Mouse (Mus musculus) MEL (cell line): ENCODE measurements around the gene Vwc2. TPM values are rescaled to one million over a fixed set of nuclear protein-coding genes. Genes with fewer than 3 reads are reported as not detected.

ENCODE experiments used
- DNase-seq: peaks from one replicate; pipeline ENCODE4 v3.0.0; 2011; ENCODE audit warnings: low read depth, low spot score
- H3K27ac ChIP-seq: 2 replicates; pipeline ENCODE4 v1.5.1; 2012; ENCODE audit warnings: low read depth, mild to moderate bottlenecking, control low read depth, low read length, moderate library complexity; ENCODE audit not compliant: control insufficient read depth
- H3K27me3 ChIP-seq, 2 experiments: fragments of 150-350 bp in 1 of 2; sonication (generic) in 1 of 2; 2 replicates each; pipeline ENCODE4 v1.6.1; 2012; ENCODE audit warnings: low read length in 2 of 2, mild to moderate bottlenecking in 2 of 2, improper control_type of control experiment in 1 of 2, moderate library complexity in 1 of 2; ENCODE audit not compliant: insufficient read depth in 2 of 2, control insufficient read depth in 1 of 2
- H3K36me3 ChIP-seq, 2 experiments: 2 replicates each; pipeline ENCODE4 v1.6.1; 2012 to 2014; ENCODE audit warnings: low read length in 2 of 2, improper control_type of control experiment in 1 of 2, inconsistent platforms in 1 of 2, mild to moderate bottlenecking in 1 of 2; ENCODE audit not compliant: insufficient read depth in 2 of 2, control insufficient read depth in 1 of 2
- H3K4me1 ChIP-seq, 2 experiments: fragments of 150-350 bp in 1 of 2; sonication (generic) in 1 of 2; 2 replicates each; pipeline ENCODE4 v1.6.1; 2012; ENCODE audit warnings: low read length in 2 of 2, improper control_type of control experiment in 1 of 2, mild to moderate bottlenecking in 1 of 2; ENCODE audit not compliant: insufficient read depth in 2 of 2, control insufficient read depth in 1 of 2
- H3K4me3 ChIP-seq, 2 experiments: fragments of 150-350 bp in 1 of 2; sonication (generic) in 1 of 2; 2 replicates each; pipeline ENCODE4 v1.5.1; 2012; ENCODE audit warnings: low read depth in 2 of 2, low read length in 2 of 2, mild to moderate bottlenecking in 2 of 2, moderate library complexity in 2 of 2, control low read depth in 1 of 2, improper control_type of control experiment in 1 of 2; ENCODE audit not compliant: control insufficient read depth in 1 of 2, insufficient read depth in 1 of 2
- H3K79me2 ChIP-seq: 2 replicates; pipeline ENCODE4 v1.6.1; 2012; ENCODE audit warnings: mild to moderate bottlenecking, low read length, moderate library complexity; ENCODE audit not compliant: control insufficient read depth, poor library complexity, insufficient read depth
- H3K9ac ChIP-seq: 2 replicates; pipeline ENCODE4 v1.6.1; 2012; ENCODE audit warnings: low read depth, mild to moderate bottlenecking, control low read depth, low read length, moderate library complexity; ENCODE audit not compliant: control insufficient read depth, poor library complexity, severe bottlenecking
- H3K9me3 ChIP-seq: fragments of 150-350 bp; sonication (generic); replicated peaks from 2 replicates; pipeline ENCODE4 v1.6.1; 2012; ENCODE audit warnings: mild to moderate bottlenecking, low read length, improper control_type of control experiment, moderate library complexity; ENCODE audit not compliant: insufficient read depth
- BHLHE40 ChIP-seq: IDR thresholded peaks from 2 replicates; pipeline ENCODE4 v1.6.1; 2012; ENCODE audit warnings: low read depth, mild to moderate bottlenecking, inconsistent platforms, low read length, improper control_type of control experiment, borderline replicate concordance
- CHD1 ChIP-seq: IDR thresholded peaks from 2 replicates; pipeline ENCODE4 v1.6.1; 2012; ENCODE audit warnings: low read depth, mild to moderate bottlenecking, inconsistent platforms, low read length, improper control_type of control experiment
- CHD2 ChIP-seq: IDR thresholded peaks from 2 replicates; pipeline ENCODE4 v1.6.1; 2011; ENCODE audit warnings: low read length, improper control_type of control experiment
- CTCF ChIP-seq, 3 experiments: IDR thresholded peaks in 2 of 3; conservative IDR thresholded peaks in 1 of 3; 2 replicates each; pipeline ENCODE4 v1.5.1; 2011 to 2012; ENCODE audit warnings: low read length in 3 of 3, low read depth in 2 of 3, mild to moderate bottlenecking in 2 of 3, improper control_type of control experiment in 1 of 3, inconsistent platforms in 1 of 3, mixed read lengths in 1 of 3, moderate library complexity in 1 of 3; ENCODE audit not compliant: control insufficient read depth in 1 of 3, insufficient read depth in 1 of 3, poor library complexity in 1 of 3, severe bottlenecking in 1 of 3
- EP300 ChIP-seq, 2 experiments: IDR thresholded peaks; 2 replicates each; pipeline ENCODE4 v1.6.1; 2011; ENCODE audit warnings: improper control_type of control experiment in 2 of 2, low read length in 2 of 2, low read depth in 1 of 2, mild to moderate bottlenecking in 1 of 2
- GABPA ChIP-seq: IDR thresholded peaks from 2 replicates; pipeline ENCODE4 v1.6.1; 2012; ENCODE audit warnings: low read depth, mild to moderate bottlenecking, inconsistent platforms, low read length, improper control_type of control experiment, moderate library complexity
- GATA1 ChIP-seq: IDR thresholded peaks from 2 replicates; pipeline ENCODE4 v1.6.1; 2011; ENCODE audit warnings: low read depth, low read length, improper control_type of control experiment
- HCFC1 ChIP-seq: IDR thresholded peaks from 2 replicates; pipeline ENCODE4 v1.6.1; 2012; ENCODE audit warnings: low read depth, mild to moderate bottlenecking, inconsistent platforms, low read length, improper control_type of control experiment, moderate library complexity
- JUND ChIP-seq: IDR thresholded peaks from 2 replicates; pipeline ENCODE4 v1.6.1; 2011; ENCODE audit warnings: low read depth, mild to moderate bottlenecking, improper control_type of control experiment, low read length
- MAFK ChIP-seq: IDR thresholded peaks from 2 replicates; pipeline ENCODE4 v1.6.1; 2011; ENCODE audit warnings: low read depth, mild to moderate bottlenecking, low read length, improper control_type of control experiment, borderline replicate concordance
- MAX ChIP-seq: IDR thresholded peaks from 2 replicates; pipeline ENCODE4 v1.6.1; 2011; ENCODE audit warnings: low read length, improper control_type of control experiment
- MEF2A ChIP-seq: IDR thresholded peaks from 2 replicates; pipeline ENCODE4 v1.6.1; 2014; ENCODE audit warnings: low read depth, mild to moderate bottlenecking, inconsistent platforms, low read length, improper control_type of control experiment; ENCODE audit not compliant: poor library complexity, insufficient replicate concordance, severe bottlenecking; ENCODE audit errors: extremely low read depth
- MXI1 ChIP-seq: IDR thresholded peaks from 2 replicates; pipeline ENCODE4 v1.6.1; 2011; ENCODE audit warnings: mild to moderate bottlenecking, low read depth, low read length, improper control_type of control experiment
- POLR2A ChIP-seq, 2 experiments: IDR thresholded peaks; 2 replicates each; pipeline ENCODE4 v1.6.1; 2011 to 2012; ENCODE audit warnings: low read length in 2 of 2, mild to moderate bottlenecking in 2 of 2, control low read depth in 1 of 2, improper control_type of control experiment in 1 of 2, low read depth in 1 of 2, moderate library complexity in 1 of 2; ENCODE audit not compliant: control insufficient read depth in 1 of 2, insufficient read depth in 1 of 2, poor library complexity in 1 of 2
- POLR2AphosphoS2 ChIP-seq: IDR thresholded peaks from 2 replicates; pipeline ENCODE4 v1.6.1; 2011; ENCODE audit warnings: low read length, improper control_type of control experiment
- POLR2AphosphoS5 ChIP-seq: IDR thresholded peaks from 2 replicates; pipeline ENCODE4 v1.6.1; 2012; ENCODE audit warnings: low read depth, borderline replicate concordance, mild to moderate bottlenecking, inconsistent platforms, low read length, moderate library complexity, mixed read lengths
- RAD21 ChIP-seq: IDR thresholded peaks from 2 replicates; pipeline ENCODE4 v1.6.1; 2011; ENCODE audit warnings: mild to moderate bottlenecking, low read depth, low read length, improper control_type of control experiment
- RCOR1 ChIP-seq: IDR thresholded peaks from 2 replicates; pipeline ENCODE4 v1.6.1; 2012; ENCODE audit warnings: low read depth, mild to moderate bottlenecking, inconsistent platforms, low read length, improper control_type of control experiment
- SMC3 ChIP-seq: IDR thresholded peaks from 2 replicates; pipeline ENCODE4 v1.6.1; 2011; ENCODE audit warnings: low read depth, low read length, improper control_type of control experiment
- TAL1 ChIP-seq: IDR thresholded peaks from 2 replicates; pipeline ENCODE4 v1.6.1; 2012; ENCODE audit warnings: mild to moderate bottlenecking, inconsistent platforms, low read length, moderate library complexity, mixed read lengths
- TBP ChIP-seq: IDR thresholded peaks from 2 replicates; pipeline ENCODE4 v1.8.0; 2011; ENCODE audit warnings: low read depth, low read length, improper control_type of control experiment
- TCF12 ChIP-seq: IDR thresholded peaks from 2 replicates; pipeline ENCODE4 v1.6.1; 2014; ENCODE audit warnings: low read depth, mild to moderate bottlenecking, inconsistent platforms, low read length, improper control_type of control experiment, moderate library complexity
- USF1 ChIP-seq: IDR thresholded peaks from 2 replicates; pipeline ENCODE4 v1.6.1; 2014; ENCODE audit warnings: low read depth, mild to moderate bottlenecking, inconsistent platforms, low read length, improper control_type of control experiment, moderate library complexity
- ZC3H11A ChIP-seq: IDR thresholded peaks from 2 replicates; pipeline ENCODE4 v1.6.1; 2012; ENCODE audit warnings: low read depth, mild to moderate bottlenecking, inconsistent platforms, low read length, improper control_type of control experiment
- ZNF384 ChIP-seq: IDR thresholded peaks from 2 replicates; pipeline ENCODE4 v1.6.1; 2012; ENCODE audit warnings: low read depth, mild to moderate bottlenecking, inconsistent platforms, low read length, improper control_type of control experiment
- polyA plus RNA-seq, 2 experiments: library from polyadenylated mRNA; stranded (reverse) in 1 of 2; unstranded in 1 of 2; fragments of >175 nt in 1 of 2; fragments of >200 nt in 1 of 2; gene quantifications; 2 replicates each; pipeline versions ENCODE4 v1.2.1 to v1.2.4; 2012; ENCODE audit warnings: low replicate concordance in 2 of 2, low read depth in 1 of 2; ENCODE audit not compliant: insufficient read length in 2 of 2, insufficient read depth in 1 of 2, missing spikeins in 1 of 2
- total RNA-seq: library from RNA; depleted of rRNA; stranded (reverse); fragments of 300-350 nt; gene quantifications from 2 replicates; pipeline ENCODE4 v1.2.3, GENCODE M21; 2012; rRNA removed

The Vwc2 gene
- total RNA-seq (not detected in 2 replicates), polyA plus RNA-seq (not detected)

GRCm38 (mm10) chr11:11113576-11114233 is at the start of gene Vwc2:
Gene Vwc2 (plus strand): TSS chr11:11114223.
- H3K27ac ChIP-seq, result no peak within 1 kb of the TSS
- no peaks in the 10 kb centered on the region for H3K36me3 ChIP-seq
- H3K4me1 ChIP-seq, result no peaks in the 10 kb centered on the region
- no peaks in the 10 kb centered on the region for H3K79me2 ChIP-seq
- no peak for DNase-seq
- H3K9me3 ChIP-seq, result no peaks in the 10 kb centered on the region
- TF ChIP-seq ZC3H11A, result no peak
- no peak for TF ChIP-seq GABPA
- TF ChIP-seq TBP, result no peak
- no peak for TF ChIP-seq POLR2AphosphoS2
- no peak for TF ChIP-seq POLR2AphosphoS5
- TF ChIP-seq ZNF384, result no peak
- no peak for TF ChIP-seq BHLHE40
- no peak for TF ChIP-seq CHD2
- TF ChIP-seq HCFC1, result no peak
- no peak for TF ChIP-seq SMC3
- TF ChIP-seq USF1, result no peak
- TF ChIP-seq MXI1, result no peak
- no peak for TF ChIP-seq EP300 (IDR thresholded peaks at IDR 0.05; ENCODE audit: low read depth in 1 of 2, low read length in 2 of 2)
- no peak for TF ChIP-seq CTCF (IDR thresholded peaks at IDR 0.05 in 2 of 3, conservative IDR thresholded peaks at IDR 0.05 in 1 of 3; ENCODE audit: control insufficient read depth in 1 of 3, insufficient read depth in 1 of 3, low read depth in 2 of 3, low read length in 3 of 3, poor library complexity in 1 of 3, severe bottlenecking in 1 of 3)
- H3K4me3 ChIP-seq, result no peak within 1 kb of the TSS
- H3K27me3 ChIP-seq, result no peaks in the 10 kb centered on the region
- H3K9ac ChIP-seq, result no peak within 1 kb of the TSS

- no peak overlapping the region for H3K4me3 ChIP-seq
- no peaks in the 10 kb centered on the region for H3K36me3 ChIP-seq
- TF ChIP-seq ZC3H11A, result no peak
- TF ChIP-seq RCOR1, result no peak
- no peak for TF ChIP-seq MXI1
- no peak for TF ChIP-seq GATA1
- TF ChIP-seq BHLHE40, result no peak
- no peak for TF ChIP-seq CTCF (IDR thresholded peaks at IDR 0.05 in 2 of 3, conservative IDR thresholded peaks at IDR 0.05 in 1 of 3; ENCODE audit: control insufficient read depth in 1 of 3, insufficient read depth in 1 of 3, low read depth in 2 of 3, low read length in 3 of 3, poor library complexity in 1 of 3, severe bottlenecking in 1 of 3)
- no peak for TF ChIP-seq RAD21
- TF ChIP-seq POLR2A (IDR thresholded peaks at IDR 0.05; ENCODE audit: control insufficient read depth in 1 of 2, insufficient read depth in 1 of 2, low read depth in 1 of 2, low read length in 2 of 2, poor library complexity in 1 of 2), result no peak
- TF ChIP-seq JUND, result no peak
- TF ChIP-seq MAFK, result no peak
- TF ChIP-seq TCF12, result no peak
- no peak for TF ChIP-seq TAL1
- TF ChIP-seq CHD1, result no peak
- TF ChIP-seq MEF2A, result no peak
- no peak for TF ChIP-seq MAX
- no peak for DNase-seq
- H3K27ac ChIP-seq, result no peak overlapping the region
- no peaks in the 10 kb centered on the region for H3K9me3 ChIP-seq
- no peak overlapping the region for H3K9ac ChIP-seq
- no peaks in the 10 kb centered on the region for H3K4me1 ChIP-seq
- H3K79me2 ChIP-seq, result no peaks in the 10 kb centered on the region
- H3K27me3 ChIP-seq, result no peaks in the 10 kb centered on the region
Observed at GRCm38 (mm10) chr11:11088162-11088756, 25.8 kb upstream of the Vwc2 start.
